Mouse (Mus musculus) cerebellum, postnatal 10 days (tissue): ENCODE results near the gene Ncam1.

Experiments used
- DNase-seq, 2 experiments: peaks; one replicate each; pipeline ENCODE4 v3.0.0; 2021; ENCODE audit warnings: mixed read lengths in 2 of 2

The Ncam1 gene

GRCm38 (mm10) chr9:49751466-49751865 is 47.3 kb downstream of the Ncam1 start:
- no peak for DNase-seq

DNA sequence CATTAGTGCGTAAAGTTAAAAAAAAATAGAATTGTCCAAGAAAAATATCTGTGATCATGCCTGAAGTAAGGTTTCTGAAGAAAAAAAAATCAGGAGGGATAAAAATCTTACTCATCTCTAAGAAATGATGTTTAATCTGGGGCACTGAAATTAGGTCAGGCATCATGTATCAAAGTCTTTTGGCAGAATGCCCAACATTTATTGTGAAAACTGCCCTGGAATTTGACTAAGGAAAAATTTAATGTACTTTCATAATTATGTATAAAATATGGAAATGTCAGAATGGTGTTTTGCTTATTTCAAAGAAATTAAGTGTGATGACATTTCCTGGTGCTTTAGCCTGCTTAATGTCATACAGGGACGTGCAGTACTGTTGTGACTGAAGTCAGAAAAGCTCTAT is 52.5 kb downstream of the Ncam1 start:
- peak in 1 of 2 experiments; percentile 40 for DNase-seq

DNA sequence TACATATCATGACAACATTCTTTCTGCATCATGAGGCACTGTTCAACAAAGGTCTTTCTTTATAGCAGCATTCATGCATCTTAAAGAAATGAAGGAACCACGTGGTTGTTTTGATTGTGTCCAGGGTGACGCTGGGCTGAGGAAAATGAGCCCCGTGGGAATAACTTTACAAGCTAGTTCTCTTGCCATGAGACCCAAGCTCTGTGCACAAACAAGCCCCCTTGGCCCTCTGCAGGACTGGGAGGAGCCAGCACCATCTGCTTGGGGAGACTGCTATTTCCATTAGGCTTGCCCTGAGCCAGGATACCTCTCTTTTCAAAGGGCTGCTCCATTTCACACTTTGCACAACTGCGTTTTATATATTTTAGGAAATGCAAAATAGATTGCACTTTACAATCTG is 53.0 kb downstream of the Ncam1 start:
- peak; percentile 72 to 79 for DNase-seq

GRCm38 (mm10) chr9:49744286-49744685 is 54.4 kb downstream of the Ncam1 start:
- no peak for DNase-seq

GRCm38 (mm10) chr9:49739935-49740334 is 58.8 kb downstream of the Ncam1 start:
- no peak for DNase-seq

- no peak for DNase-seq
Measured at GRCm38 (mm10) chr9:49738546-49738945, 60.2 kb downstream of the Ncam1 start.

- DNase-seq: peak; percentile 35 to 38
Measured at GRCm38 (mm10) chr9:49737166-49737565, 61.6 kb downstream of the Ncam1 start.

- no peak for DNase-seq
Measured at GRCm38 (mm10) chr9:49734348-49735007, 64.2 kb downstream of the Ncam1 start.

DNA sequence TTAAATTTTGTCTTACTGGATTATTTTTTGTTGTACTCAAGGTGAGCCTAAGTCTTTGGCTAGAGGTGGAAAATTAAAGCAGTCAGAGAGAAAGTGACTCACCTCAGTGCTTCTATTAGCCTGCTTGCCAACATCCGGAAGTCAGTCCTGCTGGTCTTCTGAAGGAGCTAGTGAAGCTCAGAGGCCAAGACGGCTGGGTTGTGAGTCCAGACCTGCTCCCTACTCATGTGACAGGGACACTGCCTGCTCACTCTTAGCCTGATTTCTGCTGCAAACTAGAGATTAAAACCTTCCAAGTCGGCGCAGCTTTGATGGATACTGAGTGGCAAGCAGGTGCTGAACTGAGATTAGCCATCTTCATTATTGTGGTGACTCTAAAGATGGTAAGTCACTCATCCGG is 65.0 kb downstream of the Ncam1 start:
- DNase-seq: peak; percentile 33 to 46

DNA sequence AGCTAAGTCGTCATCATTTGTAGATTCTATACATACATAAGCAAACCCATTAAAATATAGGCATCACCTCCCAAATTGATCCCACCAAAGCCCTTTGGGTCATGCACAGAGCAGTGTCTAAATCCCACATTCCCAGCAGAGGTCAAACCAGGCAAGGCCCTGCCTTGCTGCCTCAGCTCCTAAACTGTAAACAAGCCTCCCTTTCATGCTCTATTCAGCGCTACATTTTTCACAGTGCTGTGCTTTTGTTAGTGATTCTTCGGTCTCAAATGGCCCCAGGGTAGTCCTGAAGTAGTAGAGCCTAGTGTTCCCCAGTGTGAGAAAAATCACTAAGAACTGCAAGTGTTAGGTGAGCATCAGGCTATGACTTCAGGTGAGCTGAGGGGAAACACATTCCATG is 69.2 kb downstream of the Ncam1 start:
- DNase-seq: no peak

GRCm38 (mm10) chr9:49728211-49728610 is 70.5 kb downstream of the Ncam1 start:
- no peak for DNase-seq

DNA sequence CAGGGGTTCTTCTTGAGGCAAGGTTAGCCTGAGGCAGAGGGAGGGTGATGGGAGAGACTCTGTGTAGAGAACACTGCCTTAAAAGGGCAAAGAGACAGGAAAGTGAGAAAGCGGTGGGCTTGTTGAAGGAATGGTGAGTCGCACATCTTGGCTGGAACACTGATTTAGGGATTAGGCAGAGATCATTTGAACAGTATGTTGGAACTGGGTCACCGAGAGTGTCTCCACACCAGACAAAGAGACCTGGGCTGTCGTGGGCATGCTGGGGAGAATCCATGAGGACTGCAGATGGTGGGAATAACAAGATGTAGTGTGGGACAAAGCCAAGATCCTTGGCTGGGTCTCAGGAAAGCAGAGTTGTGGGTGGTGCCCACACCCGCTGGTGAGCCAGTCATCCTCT is 76.0 kb downstream of the Ncam1 start:
- DNase-seq: peak; percentile 74 to 83

DNA sequence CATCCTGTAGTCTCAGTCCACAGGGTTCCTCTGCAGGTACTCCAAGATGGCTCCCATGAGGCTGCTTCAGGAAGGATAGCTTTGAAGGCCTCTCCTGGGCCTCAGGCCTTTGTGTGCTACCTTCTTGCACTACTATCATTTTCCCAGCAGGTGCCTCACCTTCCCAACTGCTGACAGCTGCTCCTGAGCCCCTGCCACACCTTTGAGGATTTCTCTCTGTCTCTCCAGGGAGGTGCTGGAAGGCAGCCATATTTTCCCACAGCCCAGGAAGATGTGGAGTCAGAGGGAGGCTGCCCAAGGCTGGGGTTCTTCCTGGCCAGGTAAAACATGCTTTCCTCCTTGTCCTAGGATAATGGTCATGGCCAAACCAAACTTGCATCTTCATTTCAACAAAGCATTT is 83.6 kb downstream of the Ncam1 start:
- DNase-seq: peak; percentile 58 to 69

GRCm38 (mm10) chr9:49714091-49714490 is 84.6 kb downstream of the Ncam1 start:
- no peak for DNase-seq

DNA sequence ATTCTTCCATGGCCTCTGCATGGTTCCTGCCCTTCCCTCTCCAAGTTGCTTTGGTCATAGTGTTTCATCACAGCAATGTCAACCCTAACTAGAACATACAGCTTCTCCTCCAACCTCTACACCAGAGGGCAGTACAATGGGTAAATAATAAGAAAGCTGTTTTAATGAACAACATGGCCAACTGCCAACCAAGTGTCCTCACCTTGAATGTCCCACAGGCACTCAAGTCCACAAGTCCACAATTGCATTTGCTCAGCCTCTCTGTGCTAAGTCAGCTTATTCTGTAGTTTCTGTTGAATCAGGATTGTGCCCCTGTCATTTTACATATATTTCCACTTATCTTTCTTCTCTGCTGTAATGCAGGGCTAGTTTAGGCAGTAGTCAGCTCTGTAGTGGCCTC is 91.1 kb downstream of the Ncam1 start:
- no peak for DNase-seq

DNA sequence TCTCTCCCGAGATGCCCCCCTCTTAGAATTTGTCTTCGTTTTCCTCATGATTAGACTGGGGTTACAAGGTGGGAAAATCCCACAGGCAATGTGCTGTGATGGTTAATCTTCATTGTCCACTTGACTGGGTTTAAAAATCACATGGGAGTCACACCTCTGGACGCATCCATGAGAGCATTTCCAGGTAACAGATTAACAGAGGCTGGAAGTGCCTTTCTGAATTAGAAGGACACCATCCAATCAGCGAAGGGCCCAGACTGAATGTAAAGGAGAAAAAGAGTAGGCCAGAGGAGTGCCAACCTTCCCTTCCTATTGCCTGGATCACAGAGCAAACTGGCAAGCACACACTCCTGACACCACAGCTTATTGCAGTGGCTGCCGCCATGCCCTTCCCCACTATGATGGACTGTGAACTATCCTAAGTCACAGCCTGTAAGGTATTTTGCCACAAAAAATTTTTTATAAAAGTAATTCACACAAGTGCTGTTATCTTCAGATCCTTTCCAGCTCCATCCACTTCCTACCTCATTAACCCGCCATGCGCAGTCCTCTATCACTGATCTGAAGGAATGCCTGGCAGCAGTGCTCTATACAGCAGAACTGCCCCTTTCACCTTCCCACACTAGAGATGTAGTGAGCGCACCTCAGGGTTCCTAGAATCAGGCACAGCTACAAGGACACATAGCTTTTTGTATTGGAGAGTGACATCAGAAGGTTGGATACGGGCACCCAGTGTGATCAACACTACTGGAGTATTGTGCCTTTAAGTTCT is 94.3 kb downstream of the Ncam1 start:
- no peak for DNase-seq

DNA sequence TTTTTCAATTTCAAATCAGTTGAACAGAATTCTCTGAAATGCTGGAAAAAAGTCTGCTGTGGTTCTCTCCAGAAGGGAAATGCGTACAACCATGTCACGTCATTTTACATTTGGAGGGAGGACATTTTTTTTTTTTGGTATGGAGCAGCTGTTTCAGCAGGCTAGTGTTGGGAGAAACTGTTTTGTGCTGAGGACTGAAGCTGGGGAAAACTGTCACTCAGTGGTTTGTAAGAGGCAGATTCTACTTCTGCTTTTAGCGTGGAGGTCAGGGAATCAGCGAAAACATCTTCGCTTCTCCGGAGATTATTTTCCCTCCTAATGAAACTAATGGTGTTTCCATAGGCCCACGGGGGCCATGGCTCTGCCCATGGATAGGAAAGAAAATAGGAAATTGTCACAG is 103.4 kb downstream of the Ncam1 start:
- DNase-seq: no peak

- DNase-seq: no peak
Measured at GRCm38 (mm10) chr9:49692791-49693190, 105.9 kb downstream of the Ncam1 start.

DNA sequence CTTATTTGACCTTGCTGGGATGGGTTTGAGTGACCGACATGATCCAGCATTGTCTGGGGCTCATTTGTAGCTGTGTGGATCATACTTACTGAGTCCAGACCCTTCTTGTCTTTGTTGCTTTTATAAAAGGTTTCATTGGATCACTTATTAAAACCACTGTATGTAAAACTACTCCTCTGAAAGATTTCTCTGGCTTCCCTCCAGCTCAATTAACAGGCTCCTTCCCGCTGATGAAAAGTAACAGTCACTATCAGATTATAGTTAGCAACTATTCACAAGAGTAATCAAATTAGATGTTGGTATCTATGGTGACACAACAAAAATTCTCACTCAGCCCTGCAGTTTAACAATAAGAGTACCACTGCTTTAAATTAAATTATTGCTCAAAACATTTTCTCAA is 107.4 kb downstream of the Ncam1 start:
- no peak for DNase-seq

GRCm38 (mm10) chr9:49683566-49684273 is 115.0 kb downstream of the Ncam1 start:
- DNase-seq: no peak

DNA sequence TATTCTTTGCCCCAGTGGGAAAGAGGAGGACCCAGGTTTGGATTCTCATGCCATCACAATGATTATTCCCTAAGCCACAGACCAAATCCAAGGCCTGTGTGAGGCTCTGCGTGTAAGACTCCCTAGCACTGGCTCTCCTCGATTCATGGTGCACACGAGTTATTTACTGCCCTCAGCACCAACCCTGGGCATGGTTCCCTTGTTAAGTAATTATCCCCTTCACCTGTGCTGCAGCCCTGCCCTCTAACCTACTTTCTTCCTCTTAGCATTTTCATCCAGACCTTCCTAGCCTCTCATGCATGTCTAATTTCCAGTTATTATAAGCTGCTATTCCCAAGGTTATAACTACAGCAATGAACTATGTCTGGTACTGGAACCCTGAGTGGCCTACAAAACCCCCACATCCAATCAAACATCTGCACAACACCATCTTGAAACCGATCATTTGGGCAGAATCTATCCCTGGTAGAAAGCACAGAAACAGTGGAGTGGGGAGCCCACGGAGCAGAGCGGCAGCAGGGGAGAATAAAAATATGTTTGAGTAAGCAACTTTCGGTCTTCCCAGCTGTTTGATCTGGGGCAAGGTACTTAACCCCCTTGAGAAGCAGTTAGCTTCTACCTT is 116.8 kb downstream of the Ncam1 start:
- no peak for DNase-seq

GRCm38 (mm10) chr9:49679270-49679669 is 119.5 kb downstream of the Ncam1 start:
- DNase-seq: no peak

GRCm38 (mm10) chr9:49675696-49676465 is 122.8 kb downstream of the Ncam1 start:
- DNase-seq: peak in 1 of 2 experiments; percentile 11
